Mouse (Mus musculus): ENCODE results near the gene Gm5129. TPM values are rescaled to one million over a fixed set of nuclear protein-coding genes. Genes with fewer than 3 reads are reported as not detected.

Gene Gm5129
- polyA plus RNA-seq, 1 experiment from 2014 or later = not detected

- no peak overlapping the region for H3K4me2 ChIP-seq
- H3K9ac ChIP-seq = no peak overlapping the region
- H3K27ac ChIP-seq = no peak overlapping the region
- H3K4me3 ChIP-seq = no peak overlapping the region
- H3K4me1 ChIP-seq = peaks cover 7% of the 10 kb centered on the region; the same call in 1 of the 2 replicates
- ATAC-seq (ENCODE audit: insufficient number of reproducible peaks, insufficient read depth, low FRiP score, low TSS enrichment, low read depth) = no peak
- no peaks in the 10 kb centered on the region for H3K9me3 ChIP-seq
- H3K27me3 ChIP-seq = no peaks in the 10 kb centered on the region
- WGBS = 74% methylated on average over 1 of the region's 1 CpGs
- H3K36me3 ChIP-seq = no peaks in the 10 kb centered on the region
Measured at GRCm38 (mm10) chr5:29712906-29713305, 22.8 kb downstream of the Gm5129 start.

GRCm38 (mm10) chr5:29711631-29712030 is 24.1 kb downstream of the Gm5129 start:
- H3K4me1 ChIP-seq = peaks cover 9% of the 10 kb centered on the region; the same call in 1 of the 2 replicates
- ATAC-seq (ENCODE audit: insufficient number of reproducible peaks, insufficient read depth, low FRiP score, low TSS enrichment, low read depth) = no peak
- H3K27ac ChIP-seq = no peak overlapping the region
- no peaks in the 10 kb centered on the region for H3K9me3 ChIP-seq
- H3K4me3 ChIP-seq = no peak overlapping the region
- H3K9ac ChIP-seq = no peak overlapping the region
- no peaks in the 10 kb centered on the region for H3K36me3 ChIP-seq
- no peaks in the 10 kb centered on the region for H3K27me3 ChIP-seq
- no peak overlapping the region for H3K4me2 ChIP-seq

GRCm38 (mm10) chr5:29708258-29708657 is 27.5 kb downstream of the Gm5129 start:
- 10% methylated on average over 5 of the region's 5 CpGs for WGBS

GRCm38 (mm10) chr5:29707241-29707640 is 28.5 kb downstream of the Gm5129 start:
- Histone ChIP-seq H3K4me1 (peaks cover 9% of the 10 kb centered on the region; the same call in 1 of the 2 replicates), H3K9ac (no peak overlapping the region), H3K27ac (no peak overlapping the region), H3K4me3 (no peak overlapping the region), H3K27me3 (no peaks in the 10 kb centered on the region), H3K9me3 (no peaks in the 10 kb centered on the region), H3K4me2 (no peak overlapping the region), H3K36me3 (no peaks in the 10 kb centered on the region)
- ATAC-seq (ENCODE audit: insufficient number of reproducible peaks, insufficient read depth, low FRiP score, low TSS enrichment, low read depth) = no peak
- WGBS = 80% methylated on average over 4 of the region's 4 CpGs

More at GRCm38 (mm10) chr5:29708258-29708657, 27.5 kb downstream of the Gm5129 start:
- Histone ChIP-seq H3K9ac (no peak overlapping the region), H3K4me1 (peaks cover 9% of the 10 kb centered on the region; the same call in 1 of the 2 replicates), H3K4me3 (no peak overlapping the region), H3K36me3 (no peaks in the 10 kb centered on the region), H3K9me3 (no peaks in the 10 kb centered on the region), H3K27ac (0 out of 2 replicates have a peak overlapping the region, but pooled peaks have one; percentile 16), H3K4me2 (no peak overlapping the region), H3K27me3 (no peaks in the 10 kb centered on the region)
- ATAC-seq (ENCODE audit: insufficient number of reproducible peaks, insufficient read depth, low FRiP score, low TSS enrichment, low read depth) = no peak

GRCm38 (mm10) chr5:29699520-29700202 is 36.1 kb downstream of the Gm5129 start:
- Histone ChIP-seq H3K4me2 (no peak overlapping the region), H3K4me3 (no peak overlapping the region), H3K27me3 (no peaks in the 10 kb centered on the region), H3K9me3 (no peaks in the 10 kb centered on the region), H3K27ac (no peak overlapping the region), H3K9ac (no peak overlapping the region), H3K4me1 (no peaks in the 10 kb centered on the region), H3K36me3 (no peaks in the 10 kb centered on the region)
- no peak for ATAC-seq (ENCODE audit: insufficient number of reproducible peaks, insufficient read depth, low FRiP score, low TSS enrichment, low read depth)
- WGBS = 82% methylated on average over 2 of the region's 2 CpGs

GRCm38 (mm10) chr5:29698493-29698892 is 37.2 kb downstream of the Gm5129 start:
- H3K4me3 ChIP-seq = no peak overlapping the region
- no peaks in the 10 kb centered on the region for H3K27me3 ChIP-seq
- no peak overlapping the region for H3K4me2 ChIP-seq
- ATAC-seq (ENCODE audit: insufficient number of reproducible peaks, insufficient read depth, low FRiP score, low TSS enrichment, low read depth) = no peak
- no peaks in the 10 kb centered on the region for H3K4me1 ChIP-seq
- no peaks in the 10 kb centered on the region for H3K36me3 ChIP-seq
- H3K9ac ChIP-seq = no peak overlapping the region
- WGBS = 79% methylated on average over 4 of the region's 4 CpGs
- no peaks in the 10 kb centered on the region for H3K9me3 ChIP-seq
- no peak overlapping the region for H3K27ac ChIP-seq

GRCm38 (mm10) chr5:29688352-29688751 is 47.4 kb downstream of the Gm5129 start:
- Histone ChIP-seq H3K9me3 (no peaks in the 10 kb centered on the region), H3K36me3 (no peaks in the 10 kb centered on the region), H3K4me3 (no peak overlapping the region), H3K4me1 (no peaks in the 10 kb centered on the region), H3K27me3 (no peaks in the 10 kb centered on the region), H3K4me2 (no peak overlapping the region), H3K9ac (no peak overlapping the region), H3K27ac (no peak overlapping the region)
- no peak for ATAC-seq (ENCODE audit: insufficient number of reproducible peaks, insufficient read depth, low FRiP score, low TSS enrichment, low read depth)
- WGBS = 58% methylated on average over 7 of the region's 7 CpGs

GRCm38 (mm10) chr5:29687671-29688070 is 48.1 kb downstream of the Gm5129 start:
- Histone ChIP-seq H3K4me2 (no peak overlapping the region), H3K27ac (no peak overlapping the region), H3K9ac (no peak overlapping the region), H3K4me3 (no peak overlapping the region), H3K36me3 (no peaks in the 10 kb centered on the region), H3K9me3 (no peaks in the 10 kb centered on the region), H3K4me1 (no peaks in the 10 kb centered on the region), H3K27me3 (no peaks in the 10 kb centered on the region)
- 42% methylated on average over 3 of the region's 3 CpGs for WGBS
- ATAC-seq (ENCODE audit: insufficient number of reproducible peaks, insufficient read depth, low FRiP score, low TSS enrichment, low read depth) = 0 out of 2 replicates have a peak, but pooled peaks have one; percentile 37

Other genes starting within 250 kb of the Gm5129 start
- 17.5 and 28.7 TPM in 2 replicates for gene Ube3c, start 166.7 kb downstream of the Gm5129 start, polyA plus RNA-seq (2015; fragmentation: Nextera tagmentation; extraction: Ambion mirVana)
- gene Dnajb6, start 248 bp downstream of the Gm5129 start, polyA plus RNA-seq (2015; fragmentation: Nextera tagmentation; extraction: Ambion mirVana) = 156 and 157 TPM in 2 replicates

Data from embryonic facial prominence, embryonic 13.5 days (tissue).